In genomic region chr3:100413586-100413985, GRCm38 (mm10) we compare ENCODE assay signal across 2 mouse cellular contexts.
DNase-seq lines count a peak whose midpoint lies in the region; ATAC-seq lines count a peak whose summit lies in the region.
"Not testable (repeated sequence)": the region's sequence is repeated elsewhere in the genome, so short reads cannot be mapped to it uniquely, and the experiment has no call there.

No protein-coding gene starts in this region.

- H3K27ac ChIP-seq in midbrain, embryonic 11.5 days (ENCODE audit: low read depth, low read length), result not testable (repeated sequence)

- H3K9me3 ChIP-seq in midbrain, embryonic 11.5 days (ENCODE audit: control insufficient read depth, low read length), result not testable (repeated sequence)

- not testable (repeated sequence) for H3K4me1 ChIP-seq in midbrain, embryonic 11.5 days (ENCODE audit: control insufficient read depth, insufficient read depth, low read length)

- DNase-seq in heart, adult 11 months, result peak; percentile 75
- peak; percentile 73 for DNase-seq in midbrain, embryonic 11.5 days (ENCODE audit: low spot score, missing footprints)

- H3K9ac ChIP-seq in midbrain, embryonic 11.5 days (ENCODE audit: low read length), result not testable (repeated sequence)

- not testable (repeated sequence) for H3K4me3 ChIP-seq in midbrain, embryonic 11.5 days (ENCODE audit: low read depth, low read length)

- WGBS in midbrain, embryonic 11.5 days, result 92% methylated on average over 3 of the region's 3 CpGs

- ATAC-seq in midbrain, embryonic 11.5 days (ENCODE audit: low FRiP score), result not testable (repeated sequence)

- not testable (repeated sequence) for H3K4me2 ChIP-seq in midbrain, embryonic 11.5 days

- not testable (repeated sequence) for H3K27me3 ChIP-seq in midbrain, embryonic 11.5 days (ENCODE audit: control insufficient read depth, insufficient read depth, low read length)

- not testable (repeated sequence) for H3K36me3 ChIP-seq in midbrain, embryonic 11.5 days (ENCODE audit: control insufficient read depth, insufficient read depth, low read length)
